Mouse (Mus musculus) testis, adult 2 months (tissue): ENCODE measurements around the gene Mrps10.

Source experiments
- CTCF ChIP-seq: fragments of 200-500 bp; IDR thresholded peaks from 2 replicates; pipeline ENCODE4 v1.5.1; 2012; ENCODE audit warnings: low read depth, mild to moderate bottlenecking, inconsistent platforms, low read length, moderate library complexity; ENCODE audit not compliant: control insufficient read depth, insufficient read depth, insufficient replicate concordance
- POLR2A ChIP-seq: fragments of 200-500 bp; IDR thresholded peaks from 2 replicates; pipeline ENCODE4 v1.6.1; 2012; ENCODE audit warnings: low read depth, mild to moderate bottlenecking, inconsistent platforms, low read length, moderate library complexity; ENCODE audit not compliant: control insufficient read depth

DNA sequence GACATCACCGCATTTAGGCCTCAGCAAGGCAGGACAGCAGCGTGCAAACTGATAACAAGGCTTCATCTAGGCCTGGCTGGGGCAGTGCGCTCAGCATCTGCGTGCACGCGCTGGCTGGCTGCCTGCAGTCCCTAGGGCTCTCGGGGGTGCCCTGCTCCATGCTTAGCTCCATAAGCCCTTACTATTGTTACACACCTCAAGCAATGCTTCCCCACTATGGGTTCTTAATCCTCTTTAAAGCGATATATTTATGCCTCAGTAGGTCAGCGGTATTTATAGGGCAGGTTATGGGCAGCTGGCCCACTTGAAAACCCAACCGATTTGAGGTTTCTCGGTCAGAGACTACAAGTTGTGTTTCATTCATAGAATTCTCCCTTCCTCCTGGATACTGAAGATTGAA, 13.2 kb downstream of the Mrps10 start:
- no peak for TF ChIP-seq CTCF
- no peak for TF ChIP-seq POLR2A
